Mouse (Mus musculus) forebrain, embryonic 12.5 days (tissue): ENCODE results near the gene Dnaja3. TPM values are rescaled to one million over a fixed set of nuclear protein-coding genes. Genes with fewer than 3 reads are reported as not detected.
A peak's percentile ranks its signal among the peaks of the same experiment; 100 is the strongest.

Source experiments
- ATAC-seq: fragments of 200-750 bp; cut with Nextera tagmentation; 2 replicates; pipeline ENCODE4 v1.8.0; 2017; ENCODE audit warnings: moderate TSS enrichment; ENCODE audit not compliant: low FRiP score
- H3K27ac ChIP-seq: fragments of 300-500 bp; sonication (generic); 2 replicates; pipeline ENCODE4 v1.5.1; 2016; ENCODE audit warnings: mild to moderate bottlenecking
- H3K27me3 ChIP-seq: fragments of 300-500 bp; sonication (generic); 2 replicates; pipeline ENCODE4 v1.6.1; 2016; ENCODE audit warnings: mild to moderate bottlenecking
- H3K36me3 ChIP-seq: fragments of 300-500 bp; sonication (generic); replicated peaks from 2 replicates; pipeline ENCODE4 v1.6.1; 2016; ENCODE audit warnings: mild to moderate bottlenecking
- H3K4me1 ChIP-seq: fragments of 300-500 bp; sonication (generic); 2 replicates; pipeline ENCODE4 v1.6.1; 2016
- H3K4me2 ChIP-seq: fragments of 300-500 bp; sonication (generic); 2 replicates; pipeline ENCODE4 v1.6.1; 2016; ENCODE audit warnings: mild to moderate bottlenecking, moderate library complexity
- H3K4me3 ChIP-seq: fragments of 300-500 bp; sonication (generic); replicated peaks from 2 replicates; pipeline ENCODE4 v1.5.1; 2016; ENCODE audit warnings: mild to moderate bottlenecking
- H3K9ac ChIP-seq: fragments of 300-500 bp; sonication (generic); 2 replicates; pipeline ENCODE4 v1.6.1; 2016; ENCODE audit warnings: mild to moderate bottlenecking
- H3K9me3 ChIP-seq: fragments of 300-500 bp; sonication (generic); 2 replicates; pipeline ENCODE4 v1.6.1; 2016
- WGBS: fragments of 180-500 bp; shearing (Covaris S2); methylation state at CpG from one replicate; pipeline ENCODE4 v1.1.7; 2016; 5-methylcytosine and 5-hydroxymethylcytosine counted together
- polyA plus RNA-seq: library from polyadenylated mRNA; unstranded; fragments of >200 nt; fragmentation: Nextera tagmentation; extraction: Ambion mirVana; gene quantifications from 2 replicates; pipeline ENCODE4 v1.2.1, GENCODE M21; 2016

Gene Dnaja3
- polyA plus RNA-seq, 1 experiment from 2014 or later = 51.4 TPM

GRCm38 (mm10) chr16:4633661-4634060 lies 6.1 kb upstream of the Dnaja3 start:
- 92% methylated on average over 3 of the region's 3 CpGs for WGBS
- H3K4me1 ChIP-seq = no peaks in the 10 kb centered on the region
- no peak overlapping the region for H3K4me2 ChIP-seq
- ATAC-seq = no peak
- H3K9me3 ChIP-seq = no peaks in the 10 kb centered on the region
- H3K4me3 ChIP-seq = no peak overlapping the region
- H3K27me3 ChIP-seq = no peaks in the 10 kb centered on the region
- no peak overlapping the region for H3K9ac ChIP-seq
- no peak overlapping the region for H3K27ac ChIP-seq
- H3K36me3 ChIP-seq = peaks cover 20% of the 10 kb centered on the region; the same call in 1 of the 2 replicates

GRCm38 (mm10) chr16:4634681-4635080 lies 5.1 kb upstream of the Dnaja3 start:
- H3K27ac ChIP-seq = no peak overlapping the region
- no peak overlapping the region for H3K4me3 ChIP-seq
- H3K4me2 ChIP-seq = no peak overlapping the region
- 86% methylated on average over 9 of the region's 9 CpGs for WGBS
- H3K27me3 ChIP-seq = no peaks in the 10 kb centered on the region
- peaks cover 20% of the 10 kb centered on the region; the same call in 1 of the 2 replicates for H3K36me3 ChIP-seq
- no peak for ATAC-seq
- no peak overlapping the region for H3K9ac ChIP-seq
- no peaks in the 10 kb centered on the region for H3K9me3 ChIP-seq
- H3K4me1 ChIP-seq = peaks cover 3% of the 10 kb centered on the region

- Histone ChIP-seq H3K4me2 (no peak overlapping the region), H3K9me3 (no peaks in the 10 kb centered on the region), H3K4me3 (no peak overlapping the region), H3K9ac (no peak overlapping the region), H3K27ac (no peak overlapping the region), H3K4me1 (peaks cover 13% of the 10 kb centered on the region), H3K27me3 (0 out of 2 replicates have a peak, but pooled peaks cover 2% of the 10 kb centered on the region), H3K36me3 (peaks cover 20% of the 10 kb centered on the region; the same call in 1 of the 2 replicates)
- no peak for ATAC-seq
- WGBS = 79% methylated on average over 4 of the region's 4 CpGs
Observed at GRCm38 (mm10) chr16:4635760-4636159, 4.0 kb upstream of the Dnaja3 start.

- Histone ChIP-seq H3K9ac (no peak overlapping the region), H3K4me2 (no peak overlapping the region), H3K27me3 (0 out of 2 replicates have a peak, but pooled peaks cover 8% of the 10 kb centered on the region), H3K9me3 (no peaks in the 10 kb centered on the region), H3K4me3 (no peak overlapping the region), H3K4me1 (peaks cover 44% of the 10 kb centered on the region), H3K27ac (no peak overlapping the region), H3K36me3 (0 out of 2 replicates have a peak, but pooled peaks cover under 1% of the 10 kb centered on the region)
- ATAC-seq = no peak
- 87% methylated on average over 3 of the region's 3 CpGs for WGBS
Observed at GRCm38 (mm10) chr16:4638891-4639390, 848 bp upstream of the Dnaja3 start.

- ATAC-seq = no peak; the same call in 1 of the 2 replicates
- 16% methylated on average over 17 of the region's 17 CpGs for WGBS
- peaks cover 45% of the 10 kb centered on the region for H3K4me1 ChIP-seq
Observed at GRCm38 (mm10) chr16:4640267-4641005, 647 bp downstream of the Dnaja3 start.

GRCm38 (mm10) chr16:4641119-4641838 lies 1.5 kb downstream of the Dnaja3 start:
- Histone ChIP-seq H3K9me3 (no peaks in the 10 kb centered on the region), H3K4me3 (peak overlapping the region; percentile 54; the same call in 1 of the 2 replicates), H3K4me1 (peaks cover 45% of the 10 kb centered on the region), H3K27me3 (0 out of 2 replicates have a peak, but pooled peaks cover 8% of the 10 kb centered on the region), H3K9ac (no peak overlapping the region), H3K36me3 (no peaks in the 10 kb centered on the region), H3K4me2 (peak overlapping the region; percentile 93), H3K27ac (no peak overlapping the region)
- 61% methylated on average over 3 of the region's 3 CpGs for WGBS
- no peak for ATAC-seq

More at GRCm38 (mm10) chr16:4640267-4641005, 647 bp downstream of the Dnaja3 start:
- H3K9me3 ChIP-seq = no peaks in the 10 kb centered on the region
- H3K27me3 ChIP-seq = 0 out of 2 replicates have a peak, but pooled peaks cover 8% of the 10 kb centered on the region
- H3K4me3 ChIP-seq = peak overlapping the region; percentile 54
- H3K36me3 ChIP-seq = no peaks in the 10 kb centered on the region
- peak overlapping the region; percentile 70 for H3K9ac ChIP-seq
- H3K4me2 ChIP-seq = peak overlapping the region; percentile 93
- peak overlapping the region; percentile 19; the same call in 1 of the 2 replicates for H3K27ac ChIP-seq

GRCm38 (mm10) chr16:4642190-4642589 lies 2.4 kb downstream of the Dnaja3 start:
- H3K27ac ChIP-seq = 0 out of 2 replicates have a peak overlapping the region, but pooled peaks have one; percentile 19
- H3K4me2 ChIP-seq = peak overlapping the region; percentile 93
- no peaks in the 10 kb centered on the region for H3K9me3 ChIP-seq
- H3K27me3 ChIP-seq = 0 out of 2 replicates have a peak, but pooled peaks cover 8% of the 10 kb centered on the region
- WGBS = 38% methylated on average over 13 of the region's 13 CpGs
- peaks cover 48% of the 10 kb centered on the region for H3K4me1 ChIP-seq
- ATAC-seq = no peak; the same call in 1 of the 2 replicates
- no peak overlapping the region for H3K4me3 ChIP-seq
- no peaks in the 10 kb centered on the region for H3K36me3 ChIP-seq
- 0 out of 2 replicates have a peak overlapping the region, but pooled peaks have one; percentile 21 for H3K9ac ChIP-seq

GRCm38 (mm10) chr16:4642937-4643336 lies 3.1 kb downstream of the Dnaja3 start:
- H3K9me3 ChIP-seq = no peaks in the 10 kb centered on the region
- no peaks in the 10 kb centered on the region for H3K36me3 ChIP-seq
- no peak overlapping the region for H3K4me3 ChIP-seq
- H3K9ac ChIP-seq = no peak overlapping the region
- H3K4me2 ChIP-seq = peak overlapping the region; percentile 1; the same call in 1 of the 2 replicates
- 0 out of 2 replicates have a peak overlapping the region, but pooled peaks have one; percentile 19 for H3K27ac ChIP-seq
- WGBS = 80% methylated on average over 6 of the region's 6 CpGs
- no peak for ATAC-seq
- H3K4me1 ChIP-seq = peaks cover 48% of the 10 kb centered on the region
- 0 out of 2 replicates have a peak, but pooled peaks cover 8% of the 10 kb centered on the region for H3K27me3 ChIP-seq

- 79% methylated on average over 11 of the region's 11 CpGs for WGBS
- H3K36me3 ChIP-seq = 0 out of 2 replicates have a peak, but pooled peaks cover 5% of the 10 kb centered on the region
- H3K27me3 ChIP-seq = 0 out of 2 replicates have a peak, but pooled peaks cover 8% of the 10 kb centered on the region
- no peak overlapping the region for H3K4me3 ChIP-seq
- H3K9ac ChIP-seq = no peak overlapping the region
- no peak overlapping the region for H3K27ac ChIP-seq
- no peak overlapping the region for H3K4me2 ChIP-seq
- H3K4me1 ChIP-seq = peaks cover 48% of the 10 kb centered on the region
- H3K9me3 ChIP-seq = no peaks in the 10 kb centered on the region
- ATAC-seq = no peak
Observed at GRCm38 (mm10) chr16:4643670-4644419, 4.1 kb downstream of the Dnaja3 start.

- Histone ChIP-seq H3K27me3 (0 out of 2 replicates have a peak, but pooled peaks cover 5% of the 10 kb centered on the region), H3K27ac (no peak overlapping the region), H3K4me1 (peaks cover 34% of the 10 kb centered on the region), H3K9me3 (no peaks in the 10 kb centered on the region), H3K4me2 (no peak overlapping the region), H3K4me3 (no peak overlapping the region), H3K36me3 (peaks cover 14% of the 10 kb centered on the region), H3K9ac (no peak overlapping the region)
- 84% methylated on average over 4 of the region's 4 CpGs for WGBS
- no peak for ATAC-seq
Observed at GRCm38 (mm10) chr16:4645867-4646266, 6.1 kb downstream of the Dnaja3 start.

- Histone ChIP-seq H3K9ac (no peak overlapping the region), H3K4me2 (no peak overlapping the region), H3K4me1 (peaks cover 26% of the 10 kb centered on the region), H3K36me3 (peaks cover 19% of the 10 kb centered on the region), H3K27me3 (no peaks in the 10 kb centered on the region), H3K9me3 (no peaks in the 10 kb centered on the region), H3K27ac (no peak overlapping the region), H3K4me3 (no peak overlapping the region)
- 82% methylated on average over 4 of the region's 4 CpGs for WGBS
- no peak for ATAC-seq
Observed at GRCm38 (mm10) chr16:4646831-4647230, 7.0 kb downstream of the Dnaja3 start.
